Mouse (Mus musculus) spleen, adult 2 months (tissue): ENCODE results near the gene Skor1. TPM values are rescaled to one million over a fixed set of nuclear protein-coding genes. Genes with fewer than 3 reads are reported as not detected.

Experiments used
- DNase-seq, 2 experiments: peaks; one replicate each; pipeline versions ENCODE4 v3.0.0 to v3.0.0-alpha.2; 2012 to 2021; ENCODE audit warnings: low spot score in 2 of 2, low read depth in 1 of 2
- H3K27ac ChIP-seq: fragments of 200-500 bp; 2 replicates; pipeline ENCODE4 v1.5.1; 2012; ENCODE audit warnings: low read length, inconsistent platforms; ENCODE audit not compliant: insufficient read depth
- H3K27me3 ChIP-seq: fragments of 200-500 bp; 2 replicates; pipeline ENCODE4 v1.6.1; 2012; ENCODE audit warnings: mild to moderate bottlenecking, moderate library complexity, low read length, inconsistent platforms; ENCODE audit not compliant: control insufficient read depth, insufficient read depth
- H3K36me3 ChIP-seq: fragments of 200-500 bp; 2 replicates; pipeline ENCODE4 v1.6.1; 2012; ENCODE audit warnings: mild to moderate bottlenecking, low read length, inconsistent platforms; ENCODE audit not compliant: control insufficient read depth, insufficient read depth
- H3K4me1 ChIP-seq: fragments of 200-500 bp; 2 replicates; pipeline ENCODE4 v1.6.1; 2011; ENCODE audit warnings: inconsistent platforms; ENCODE audit not compliant: control insufficient read depth, insufficient read depth, insufficient read length
- H3K4me3 ChIP-seq: fragments of 200-500 bp; 2 replicates; pipeline ENCODE4 v1.5.1; 2011; ENCODE audit warnings: mild to moderate bottlenecking, inconsistent platforms; ENCODE audit not compliant: insufficient read depth, insufficient read length; ENCODE audit errors: extremely low read depth
- CTCF ChIP-seq: fragments of 200-500 bp; IDR thresholded peaks from 2 replicates; pipeline ENCODE4 v1.5.1; 2011; ENCODE audit warnings: mild to moderate bottlenecking, inconsistent platforms; ENCODE audit not compliant: insufficient read depth, insufficient read length, insufficient replicate concordance; ENCODE audit errors: extremely low read depth
- POLR2A ChIP-seq: fragments of 200-500 bp; IDR thresholded peaks from 2 replicates; pipeline ENCODE4 v1.6.1; 2011; ENCODE audit warnings: low read depth, low read length, inconsistent platforms
- WGBS: fragments of 180-500 bp; shearing (Covaris S2); methylation state at CpG from one replicate; pipeline ENCODE4 v1.1.7; 2018; 5-methylcytosine and 5-hydroxymethylcytosine counted together
- polyA plus RNA-seq: library from polyadenylated mRNA; depleted of rRNA; stranded (reverse); fragments of >200 nt; gene quantifications from 2 replicates; pipeline ENCODE4 v1.2.3, GENCODE M21; 2012; rRNA removed

Gene Skor1
- 0.04 and 0.09 TPM in 2 replicates for polyA plus RNA-seq

- Histone ChIP-seq H3K4me1 (peaks cover 14% of the 10 kb centered on the region; the same call in 1 of the 2 replicates), H3K4me3 (no peak within 1 kb of the TSS), H3K27me3 (peaks cover 56% of the 10 kb centered on the region), H3K36me3 (no peaks in the 10 kb centered on the region), H3K27ac (no peak within 1 kb of the TSS)
- no peak for TF ChIP-seq POLR2A
- no peak for TF ChIP-seq CTCF
- no peak for DNase-seq
- 3% methylated on average over 87 of the region's 108 CpGs for WGBS
Measured at GRCm38 (mm10) chr9:63148410-63149371, at the start of gene Skor1. Gene Skor1, minus strand, starts transcription at chr9:63148961.

GRCm38 (mm10) chr9:63197252-63197651 lies 48.5 kb upstream of the Skor1 start:
- no peaks in the 10 kb centered on the region for H3K27me3 ChIP-seq
- WGBS, result 90% methylated on average over 8 of the region's 8 CpGs
- H3K4me3 ChIP-seq, result no peak overlapping the region
- H3K36me3 ChIP-seq, result peaks cover 4% of the 10 kb centered on the region; the same call in 1 of the 2 replicates
- TF ChIP-seq CTCF, result no peak
- TF ChIP-seq POLR2A, result no peak
- H3K4me1 ChIP-seq, result no peaks in the 10 kb centered on the region
- no peak for DNase-seq
- H3K27ac ChIP-seq, result no peak overlapping the region

GRCm38 (mm10) chr9:63196114-63196682 lies 47.4 kb upstream of the Skor1 start:
- H3K27ac ChIP-seq, result no peak overlapping the region
- H3K4me1 ChIP-seq, result no peaks in the 10 kb centered on the region
- no peak overlapping the region for H3K4me3 ChIP-seq
- H3K27me3 ChIP-seq, result no peaks in the 10 kb centered on the region
- WGBS, result 91% methylated on average over 8 of the region's 8 CpGs
- TF ChIP-seq CTCF (no peak), POLR2A (no peak)
- H3K36me3 ChIP-seq, result peaks cover 4% of the 10 kb centered on the region; the same call in 1 of the 2 replicates
- no peak for DNase-seq

GRCm38 (mm10) chr9:63195523-63195922 lies 46.8 kb upstream of the Skor1 start:
- peaks cover 4% of the 10 kb centered on the region; the same call in 1 of the 2 replicates for H3K36me3 ChIP-seq
- no peak overlapping the region for H3K4me3 ChIP-seq
- no peak for TF ChIP-seq POLR2A
- TF ChIP-seq CTCF, result no peak
- H3K27ac ChIP-seq, result no peak overlapping the region
- DNase-seq, result no peak
- 94% methylated on average over 4 of the region's 4 CpGs for WGBS
- H3K4me1 ChIP-seq, result no peaks in the 10 kb centered on the region
- H3K27me3 ChIP-seq, result no peaks in the 10 kb centered on the region

GRCm38 (mm10) chr9:63194791-63195190 lies 46.0 kb upstream of the Skor1 start:
- 92% methylated on average over 9 of the region's 9 CpGs for WGBS

GRCm38 (mm10) chr9:63192809-63193208 lies 44.0 kb upstream of the Skor1 start:
- H3K4me3 ChIP-seq, result no peak overlapping the region
- no peak for DNase-seq
- WGBS, result 72% methylated on average over 4 of the region's 4 CpGs
- no peaks in the 10 kb centered on the region for H3K27me3 ChIP-seq
- no peaks in the 10 kb centered on the region for H3K4me1 ChIP-seq
- no peak overlapping the region for H3K27ac ChIP-seq
- TF ChIP-seq CTCF, result no peak
- no peak for TF ChIP-seq POLR2A
- H3K36me3 ChIP-seq, result peaks cover 6% of the 10 kb centered on the region; the same call in 1 of the 2 replicates

More at GRCm38 (mm10) chr9:63194791-63195190, 46.0 kb upstream of the Skor1 start:
- H3K36me3 ChIP-seq, result peaks cover 4% of the 10 kb centered on the region; the same call in 1 of the 2 replicates
- H3K4me1 ChIP-seq, result no peaks in the 10 kb centered on the region
- H3K4me3 ChIP-seq, result no peak overlapping the region
- H3K27ac ChIP-seq, result no peak overlapping the region
- DNase-seq, result no peak
- no peaks in the 10 kb centered on the region for H3K27me3 ChIP-seq
- TF ChIP-seq POLR2A (no peak), CTCF (no peak)

- H3K4me3 ChIP-seq, result no peak overlapping the region
- H3K27me3 ChIP-seq, result no peaks in the 10 kb centered on the region
- no peak for TF ChIP-seq POLR2A
- TF ChIP-seq CTCF, result no peak
- 0 out of 2 replicates have a peak, but pooled peaks cover 2% of the 10 kb centered on the region for H3K36me3 ChIP-seq
- no peak overlapping the region for H3K27ac ChIP-seq
- no peaks in the 10 kb centered on the region for H3K4me1 ChIP-seq
- DNase-seq, result no peak
- WGBS, result 85% methylated on average over 7 of the region's 7 CpGs
Measured at GRCm38 (mm10) chr9:63187310-63187709, 38.5 kb upstream of the Skor1 start.
